Mouse (Mus musculus) neural tube, embryonic 14.5 days (tissue): ENCODE results near the gene Sdk1. TPM values are rescaled to one million over a fixed set of nuclear protein-coding genes. Genes with fewer than 3 reads are reported as not detected.

Source experiments
- ATAC-seq: fragments of 200-750 bp; cut with Nextera tagmentation; 2 replicates; pipeline ENCODE4 v1.8.0; 2017; ENCODE audit warnings: low read depth, mild to moderate bottlenecking, moderate TSS enrichment, moderate library complexity
- H3K27ac ChIP-seq: fragments of 300-500 bp; sonication (generic); 2 replicates; pipeline ENCODE4 v1.5.1; 2014; ENCODE audit warnings: low read depth, mild to moderate bottlenecking, control low read depth, low read length, moderate library complexity, mixed read lengths
- H3K27me3 ChIP-seq: fragments of 300-500 bp; sonication (generic); 2 replicates; pipeline ENCODE4 v1.6.1; 2014; ENCODE audit warnings: low read length; ENCODE audit not compliant: control insufficient read depth, insufficient read depth
- H3K36me3 ChIP-seq: fragments of 300-500 bp; sonication (generic); 2 replicates; pipeline ENCODE4 v1.6.1; 2014; ENCODE audit warnings: low read length, mixed read lengths; ENCODE audit not compliant: control insufficient read depth, insufficient read depth
- H3K4me1 ChIP-seq: fragments of 300-500 bp; sonication (generic); 2 replicates; pipeline ENCODE4 v1.6.1; 2014; ENCODE audit warnings: low read length; ENCODE audit not compliant: control insufficient read depth, insufficient read depth
- H3K4me2 ChIP-seq: fragments of 300-500 bp; sonication (generic); 2 replicates; pipeline ENCODE4 v1.6.1; 2014; ENCODE audit warnings: mild to moderate bottlenecking, low read depth, low read length, control low read depth
- H3K4me3 ChIP-seq: fragments of 300-500 bp; sonication (generic); 2 replicates; pipeline ENCODE4 v1.5.1; 2014; ENCODE audit warnings: low read depth, low read length, control low read depth, mixed read lengths
- H3K9ac ChIP-seq: fragments of 300-500 bp; sonication (generic); replicated peaks from 2 replicates; pipeline ENCODE4 v1.6.1; 2014; ENCODE audit warnings: low read depth, mild to moderate bottlenecking, control low read depth, low read length, mixed read lengths
- H3K9me3 ChIP-seq: fragments of 300-500 bp; sonication (generic); 2 replicates; pipeline ENCODE4 v1.6.1; 2016; ENCODE audit warnings: low read length; ENCODE audit not compliant: control insufficient read depth
- WGBS: fragments of 180-500 bp; shearing (Covaris S2); extraction: QIAGEN DNeasy Blood & Tissue Kit; methylation state at CpG from one replicate; pipeline ENCODE4 v1.1.7; 2014; 5-methylcytosine and 5-hydroxymethylcytosine counted together
- polyA plus RNA-seq: library from polyadenylated mRNA; unstranded; fragments of >200 nt; fragmentation: Nextera tagmentation; extraction: Ambion mirVana; gene quantifications from 2 replicates; pipeline ENCODE4 v1.2.1, GENCODE M21; 2014

Gene Sdk1
- polyA plus RNA-seq, 1 experiment from 2014 or later: 3.1 TPM

GRCm38 (mm10) chr5:141910444-141910843 lies 669.2 kb downstream of the Sdk1 start:
- no peaks in the 10 kb centered on the region for H3K9me3 ChIP-seq
- no peak overlapping the region for H3K27ac ChIP-seq
- ATAC-seq: no peak
- H3K36me3 ChIP-seq: no peaks in the 10 kb centered on the region
- H3K9ac ChIP-seq: no peak overlapping the region
- no peak overlapping the region for H3K4me3 ChIP-seq
- no peaks in the 10 kb centered on the region for H3K27me3 ChIP-seq
- no peak overlapping the region for H3K4me2 ChIP-seq
- no peaks in the 10 kb centered on the region for H3K4me1 ChIP-seq
- WGBS: 77% methylated on average over 3 of the region's 3 CpGs

- 70% methylated on average over 8 of the region's 8 CpGs for WGBS
- Histone ChIP-seq H3K27me3 (no peaks in the 10 kb centered on the region), H3K4me1 (no peaks in the 10 kb centered on the region), H3K27ac (no peak overlapping the region), H3K9ac (no peak overlapping the region), H3K4me2 (no peak overlapping the region), H3K4me3 (no peak overlapping the region), H3K9me3 (no peaks in the 10 kb centered on the region), H3K36me3 (no peaks in the 10 kb centered on the region)
- no peak for ATAC-seq
These were observed 669.6 kb downstream of the Sdk1 start for GRCm38 (mm10) chr5:141910886-141911285.

DNA sequence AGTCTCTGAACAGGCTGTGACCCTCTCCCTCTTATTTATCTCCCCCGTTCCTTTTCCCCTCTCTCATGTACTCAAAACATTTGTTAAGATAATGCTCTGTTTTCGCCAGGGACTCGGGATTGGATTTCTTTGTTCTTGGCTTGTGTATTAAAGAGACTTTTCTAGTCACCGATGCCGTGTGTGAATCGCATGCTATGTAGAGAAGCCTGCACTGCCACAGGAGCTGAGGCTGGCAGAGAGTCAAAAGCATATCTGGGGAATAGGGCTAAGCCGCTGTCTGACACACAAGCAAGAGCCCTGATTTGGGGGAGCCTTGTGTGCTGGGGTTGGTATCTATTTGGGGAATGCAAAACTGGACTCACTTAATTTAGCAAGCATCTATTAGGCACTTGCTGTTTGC lies 671.6 kb downstream of the Sdk1 start:
- H3K4me3 ChIP-seq: no peak overlapping the region
- no peaks in the 10 kb centered on the region for H3K36me3 ChIP-seq
- 63% methylated on average over 7 of the region's 7 CpGs for WGBS
- no peaks in the 10 kb centered on the region for H3K27me3 ChIP-seq
- no peak overlapping the region for H3K4me2 ChIP-seq
- no peak overlapping the region for H3K27ac ChIP-seq
- peaks cover 3% of the 10 kb centered on the region; the same call in 1 of the 2 replicates for H3K4me1 ChIP-seq
- no peaks in the 10 kb centered on the region for H3K9me3 ChIP-seq
- ATAC-seq: no peak
- H3K9ac ChIP-seq: no peak overlapping the region

GRCm38 (mm10) chr5:141916954-141917353 lies 675.7 kb downstream of the Sdk1 start:
- 22% methylated on average over 2 of the region's 2 CpGs for WGBS
- Histone ChIP-seq H3K36me3 (no peaks in the 10 kb centered on the region), H3K4me2 (no peak overlapping the region), H3K9ac (no peak overlapping the region), H3K4me1 (peaks cover 3% of the 10 kb centered on the region; the same call in 1 of the 2 replicates), H3K9me3 (no peaks in the 10 kb centered on the region), H3K27ac (no peak overlapping the region), H3K27me3 (no peaks in the 10 kb centered on the region), H3K4me3 (no peak overlapping the region)
- ATAC-seq: no peak

DNA sequence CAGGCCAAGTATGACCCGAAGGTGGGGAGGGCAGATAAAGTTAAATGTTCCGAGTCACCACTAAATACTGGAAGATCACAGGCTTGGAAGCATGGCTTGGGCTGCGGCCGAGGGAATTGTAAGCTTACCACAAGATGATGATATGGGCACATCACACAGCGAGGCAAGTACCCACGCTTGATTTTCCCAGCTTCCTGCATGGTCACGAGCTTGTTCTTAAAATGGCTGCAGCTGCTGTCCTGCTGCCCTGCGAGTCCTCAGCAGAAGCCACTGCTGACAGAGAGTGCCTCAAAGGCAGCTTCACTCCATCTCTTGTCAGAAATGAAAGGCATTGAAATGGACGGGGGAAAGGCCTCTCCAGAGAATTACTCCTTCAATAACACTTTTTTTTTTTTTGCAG lies 697.7 kb downstream of the Sdk1 start:
- Histone ChIP-seq H3K36me3 (no peaks in the 10 kb centered on the region), H3K4me2 (no peak overlapping the region), H3K27me3 (no peaks in the 10 kb centered on the region), H3K9ac (no peak overlapping the region), H3K4me1 (no peaks in the 10 kb centered on the region), H3K9me3 (no peaks in the 10 kb centered on the region), H3K27ac (no peak overlapping the region), H3K4me3 (no peak overlapping the region)
- WGBS: 74% methylated on average over 9 of the region's 9 CpGs
- ATAC-seq: no peak

DNA sequence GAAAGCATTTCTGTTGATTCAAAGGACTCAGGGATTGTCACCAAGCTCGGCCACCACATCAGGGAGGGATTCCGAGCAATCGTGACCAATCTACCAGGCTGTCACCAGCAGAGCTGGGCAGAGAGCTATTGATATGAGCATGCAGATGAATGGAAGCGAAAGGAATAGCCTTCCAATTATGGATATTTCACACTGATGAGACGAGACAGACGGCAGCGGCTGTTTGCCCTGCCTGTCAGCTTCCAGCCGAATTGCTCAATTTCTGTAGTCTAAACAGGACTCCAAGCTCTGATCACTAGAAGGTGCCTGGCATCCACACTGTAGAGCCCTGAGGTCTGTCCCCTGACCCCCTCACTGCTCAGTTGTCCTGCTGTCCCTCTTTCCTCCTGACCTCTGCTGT lies 699.3 kb downstream of the Sdk1 start:
- ATAC-seq: no peak
- no peaks in the 10 kb centered on the region for H3K9me3 ChIP-seq
- no peak overlapping the region for H3K9ac ChIP-seq
- H3K4me1 ChIP-seq: no peaks in the 10 kb centered on the region
- H3K36me3 ChIP-seq: no peaks in the 10 kb centered on the region
- 93% methylated on average over 8 of the region's 8 CpGs for WGBS
- H3K4me2 ChIP-seq: no peak overlapping the region
- H3K4me3 ChIP-seq: no peak overlapping the region
- H3K27me3 ChIP-seq: no peaks in the 10 kb centered on the region
- H3K27ac ChIP-seq: no peak overlapping the region

GRCm38 (mm10) chr5:141950791-141951190 lies 709.5 kb downstream of the Sdk1 start:
- peaks cover 8% of the 10 kb centered on the region; the same call in 1 of the 2 replicates for H3K4me1 ChIP-seq
- H3K4me3 ChIP-seq: no peak overlapping the region
- no peaks in the 10 kb centered on the region for H3K27me3 ChIP-seq
- no peak overlapping the region for H3K27ac ChIP-seq
- no peaks in the 10 kb centered on the region for H3K9me3 ChIP-seq
- H3K4me2 ChIP-seq: no peak overlapping the region
- no peak overlapping the region for H3K9ac ChIP-seq
- H3K36me3 ChIP-seq: no peaks in the 10 kb centered on the region
- no peak for ATAC-seq
- 33% methylated on average over 11 of the region's 11 CpGs for WGBS

GRCm38 (mm10) chr5:141952270-141952669 lies 711.0 kb downstream of the Sdk1 start:
- H3K27me3 ChIP-seq: no peaks in the 10 kb centered on the region
- no peak overlapping the region for H3K4me3 ChIP-seq
- no peak for ATAC-seq
- no peaks in the 10 kb centered on the region for H3K9me3 ChIP-seq
- no peak overlapping the region for H3K27ac ChIP-seq
- no peak overlapping the region for H3K9ac ChIP-seq
- WGBS: 91% methylated on average over 2 of the region's 2 CpGs
- H3K36me3 ChIP-seq: no peaks in the 10 kb centered on the region
- no peak overlapping the region for H3K4me2 ChIP-seq
- H3K4me1 ChIP-seq: peaks cover 8% of the 10 kb centered on the region; the same call in 1 of the 2 replicates

- no peaks in the 10 kb centered on the region for H3K27me3 ChIP-seq
- ATAC-seq: no peak
- H3K4me3 ChIP-seq: no peak overlapping the region
- no peak overlapping the region for H3K27ac ChIP-seq
- peaks cover 8% of the 10 kb centered on the region; the same call in 1 of the 2 replicates for H3K4me1 ChIP-seq
- H3K36me3 ChIP-seq: no peaks in the 10 kb centered on the region
- H3K9me3 ChIP-seq: no peaks in the 10 kb centered on the region
- H3K4me2 ChIP-seq: no peak overlapping the region
- 84% methylated on average over 7 of the region's 7 CpGs for WGBS
- H3K9ac ChIP-seq: no peak overlapping the region
These were observed 711.6 kb downstream of the Sdk1 start for GRCm38 (mm10) chr5:141952708-141953490.
